Mouse (Mus musculus) macrophage (primary cell): ENCODE results near the gene Spry1. TPM values are rescaled to one million over a fixed set of nuclear protein-coding genes. Genes with fewer than 3 reads are reported as not detected.

Experiments used
- H3K27ac ChIP-seq: fragments of 350-480 bp; formaldehyde crosslinking; 2 replicates; pipeline ENCODE4 v1.9.0; 2021
- H3K36me3 ChIP-seq: fragments of 350-480 bp; formaldehyde crosslinking; 2 replicates; pipeline ENCODE4 v1.9.0; 2021; ENCODE audit errors: inconsistent target
- H3K4me3 ChIP-seq: fragments of 350-480 bp; formaldehyde crosslinking; 2 replicates; pipeline ENCODE4 v1.9.0; 2021; ENCODE audit errors: inconsistent target
- H3K79me2 ChIP-seq: fragments of 350-480 bp; formaldehyde crosslinking; 2 replicates; pipeline ENCODE4 v1.9.0; 2021; ENCODE audit errors: inconsistent target
- WGBS: methylation state at CpG from one replicate; pipeline ENCODE4 v1.1.7; 2026; ENCODE audit warnings: inconsistent platforms; ENCODE audit not compliant: missing documents; 5-methylcytosine and 5-hydroxymethylcytosine counted together
- polyA plus RNA-seq: library from polyadenylated mRNA; stranded (reverse); fragments of 250-400 nt; gene quantifications from 3 replicates; pipeline ENCODE4 v1.2.4, GENCODE M21; 2018; ENCODE audit warnings: inconsistent platforms

The Spry1 gene
- polyA plus RNA-seq, 1 experiment from 2014 or later = 0.07 TPM

GRCm38 (mm10) chr3:37672266-37673040 is 32.7 kb downstream of the Spry1 start:
- H3K4me3 ChIP-seq = no peak overlapping the region
- H3K27ac ChIP-seq = no peak overlapping the region
- WGBS = 84% methylated on average over 15 of the region's 15 CpGs
- no peaks in the 10 kb centered on the region for H3K79me2 ChIP-seq
- H3K36me3 ChIP-seq = no peaks in the 10 kb centered on the region

GRCm38 (mm10) chr3:37673513-37674261 is 33.9 kb downstream of the Spry1 start:
- 84% methylated on average over 13 of the region's 13 CpGs for WGBS
- Histone ChIP-seq H3K36me3 (no peaks in the 10 kb centered on the region), H3K79me2 (no peaks in the 10 kb centered on the region), H3K4me3 (no peak overlapping the region), H3K27ac (no peak overlapping the region)

GRCm38 (mm10) chr3:37675056-37675525 is 35.3 kb downstream of the Spry1 start:
- Histone ChIP-seq H3K36me3 (no peaks in the 10 kb centered on the region), H3K4me3 (no peak overlapping the region), H3K27ac (no peak overlapping the region), H3K79me2 (no peaks in the 10 kb centered on the region)
- WGBS = 21% methylated on average over 11 of the region's 11 CpGs

- no peak overlapping the region for H3K4me3 ChIP-seq
- no peak overlapping the region for H3K27ac ChIP-seq
- WGBS = 94% methylated on average over 8 of the region's 8 CpGs
- H3K79me2 ChIP-seq = no peaks in the 10 kb centered on the region
- H3K36me3 ChIP-seq = no peaks in the 10 kb centered on the region
Measured at GRCm38 (mm10) chr3:37676291-37676690, 36.5 kb downstream of the Spry1 start.

- 59% methylated on average over 7 of the region's 7 CpGs for WGBS
Measured at GRCm38 (mm10) chr3:37686219-37686618, 46.5 kb downstream of the Spry1 start.

GRCm38 (mm10) chr3:37686751-37687150 is 47.0 kb downstream of the Spry1 start:
- Histone ChIP-seq H3K27ac (no peak overlapping the region), H3K4me3 (no peak overlapping the region), H3K36me3 (no peaks in the 10 kb centered on the region), H3K79me2 (no peaks in the 10 kb centered on the region)
- 44% methylated on average over 6 of the region's 6 CpGs for WGBS

More at GRCm38 (mm10) chr3:37686219-37686618, 46.5 kb downstream of the Spry1 start:
- Histone ChIP-seq H3K4me3 (no peak overlapping the region), H3K36me3 (no peaks in the 10 kb centered on the region), H3K79me2 (no peaks in the 10 kb centered on the region), H3K27ac (no peak overlapping the region)

GRCm38 (mm10) chr3:37687158-37687980 is 47.6 kb downstream of the Spry1 start:
- no peaks in the 10 kb centered on the region for H3K36me3 ChIP-seq
- H3K27ac ChIP-seq = no peak overlapping the region
- 37% methylated on average over 28 of the region's 28 CpGs for WGBS

GRCm38 (mm10) chr3:37692945-37693344 is 53.2 kb downstream of the Spry1 start:
- no peaks in the 10 kb centered on the region for H3K36me3 ChIP-seq
- no peak overlapping the region for H3K27ac ChIP-seq
- 20% methylated on average over 4 of the region's 4 CpGs for WGBS
- no peaks in the 10 kb centered on the region for H3K79me2 ChIP-seq
- no peak overlapping the region for H3K4me3 ChIP-seq

More at GRCm38 (mm10) chr3:37687158-37687980, 47.6 kb downstream of the Spry1 start:
- H3K79me2 ChIP-seq = no peaks in the 10 kb centered on the region
- H3K4me3 ChIP-seq = no peak overlapping the region

- 14% methylated on average over 8 of the region's 8 CpGs for WGBS
- H3K4me3 ChIP-seq = no peak overlapping the region
- no peaks in the 10 kb centered on the region for H3K79me2 ChIP-seq
- no peaks in the 10 kb centered on the region for H3K36me3 ChIP-seq
- H3K27ac ChIP-seq = no peak overlapping the region
Measured at GRCm38 (mm10) chr3:37693552-37693951, 53.8 kb downstream of the Spry1 start.

Other genes starting within 250 kb of the Spry1 start
- gene Spata5, start 220.1 kb upstream of the Spry1 start, polyA plus RNA-seq = 9.6 to 19.8 TPM (median 14.8 TPM) in 3 replicates
- gene Nudt6, start 219.7 kb upstream of the Spry1 start, polyA plus RNA-seq = 4.8 to 5.7 TPM (median 5.6 TPM) in 3 replicates
- 1.6 to 20.3 TPM (median 2.5 TPM) in 3 replicates for gene Gm5148, start 84.5 kb downstream of the Spry1 start, polyA plus RNA-seq